Mouse (Mus musculus) spleen, adult 2 months (tissue): ENCODE measurements around the gene Henmt1.

Source experiments
- CTCF ChIP-seq: fragments of 200-500 bp; IDR thresholded peaks from 2 replicates; pipeline ENCODE4 v1.5.1; 2011; ENCODE audit warnings: mild to moderate bottlenecking, inconsistent platforms; ENCODE audit not compliant: insufficient read depth, insufficient read length, insufficient replicate concordance; ENCODE audit errors: extremely low read depth
- POLR2A ChIP-seq: fragments of 200-500 bp; IDR thresholded peaks from 2 replicates; pipeline ENCODE4 v1.6.1; 2011; ENCODE audit warnings: low read depth, low read length, inconsistent platforms

GRCm38 (mm10) chr3:108994477-108994876, 54.8 kb downstream of the Henmt1 start:
- TF ChIP-seq CTCF (no peak), POLR2A (no peak)
